Mouse (Mus musculus): Measurements from ENCODE around the gene Vmn2r124.
"Not testable (repeated sequence)": the region's sequence is repeated elsewhere in the genome, so short reads cannot be mapped to it uniquely, and the experiment has no call there.

Gene Vmn2r124

DNA sequence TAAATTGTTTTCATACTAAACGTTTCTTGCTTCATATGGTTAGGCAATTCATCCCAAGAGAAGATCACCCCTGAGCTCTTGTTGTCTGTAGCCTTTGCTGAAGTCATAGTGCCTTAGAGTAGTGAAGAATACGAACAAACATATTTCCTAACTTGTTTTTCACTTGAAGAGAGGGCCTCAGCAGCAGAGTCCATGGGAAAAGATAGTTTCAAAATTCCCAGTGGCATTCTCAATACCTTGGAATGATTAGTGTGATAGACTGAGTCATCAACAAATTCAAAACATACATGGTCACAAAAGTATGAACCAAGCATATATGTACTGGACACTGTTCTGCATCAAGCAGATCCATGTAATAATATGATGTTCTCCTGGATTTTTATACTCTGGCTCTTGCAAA is at the start of gene Vmn2r124:
Gene Vmn2r124, plus strand, starts transcription at position 301 of the 400 bp plus-strand sequence.
- DNase-seq (ENCODE audit: low read depth in 1 of 2, low spot score in 2 of 2), result no peak

DNA sequence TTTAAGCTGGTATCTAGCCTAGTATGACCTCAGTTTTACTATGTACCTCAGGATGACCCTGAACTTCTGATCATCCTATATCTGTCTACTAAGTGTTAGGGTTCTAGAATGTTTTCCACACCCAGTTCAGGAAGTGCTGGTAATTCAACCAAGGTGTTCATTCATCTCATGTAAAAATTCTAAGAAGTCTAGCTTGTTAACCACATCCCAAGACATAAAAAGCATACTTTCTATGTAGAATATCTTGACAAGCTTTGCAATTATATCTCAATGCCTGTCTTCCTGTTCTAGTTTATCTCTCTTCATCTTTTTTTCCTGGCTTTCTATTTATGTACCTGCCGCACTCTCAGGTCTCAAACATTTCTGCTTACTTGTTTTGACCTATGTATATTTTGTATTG is 44.5 kb upstream of the Vmn2r124 start:
- no peak for DNase-seq (ENCODE audit: low read depth in 1 of 2, low spot score in 2 of 2)

DNA sequence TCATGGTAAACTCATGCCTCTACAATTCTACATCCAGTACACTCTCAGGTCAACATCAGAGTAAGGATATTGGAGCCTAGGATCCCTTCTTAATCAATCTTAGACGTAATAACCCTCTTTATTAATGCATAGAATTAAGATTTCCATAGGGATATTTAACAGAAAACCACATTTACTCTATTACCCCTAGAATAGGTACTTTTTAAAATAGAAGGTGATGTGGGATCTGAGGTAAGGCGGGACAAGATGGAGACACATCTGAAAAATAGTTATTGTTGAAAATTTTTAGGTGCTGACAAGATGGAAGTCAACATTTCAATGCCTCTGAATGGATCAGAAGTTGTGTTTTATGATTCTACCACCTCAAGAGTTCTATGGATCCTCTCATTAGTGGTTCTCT is 27.8 kb upstream of the Vmn2r124 start, which contains the start of gene Fpr-rs4:
Gene Fpr-rs4, plus strand, starts transcription at position 301 of the 400 bp plus-strand sequence.
- no peak for DNase-seq (ENCODE audit: low read depth in 1 of 2, low spot score in 2 of 2)

DNA sequence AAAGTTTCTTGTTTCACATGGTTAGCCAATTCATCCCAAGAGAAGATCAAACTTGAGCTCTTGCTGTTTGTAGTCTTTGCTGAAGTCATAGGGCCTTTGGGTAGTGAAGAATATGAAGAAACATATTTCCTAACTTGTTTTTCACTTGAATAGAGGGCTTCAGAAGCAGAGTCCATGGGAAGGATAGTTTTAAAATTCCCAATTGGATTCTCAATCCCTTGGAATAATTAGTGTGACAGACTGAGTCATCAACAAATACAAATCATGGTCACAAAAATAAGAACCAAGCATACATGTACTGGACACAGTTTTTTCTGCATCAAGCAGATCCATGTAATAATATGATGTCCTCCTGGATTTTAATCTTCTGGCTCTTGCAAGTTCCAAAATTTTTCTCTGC is 35.5 kb downstream of the Vmn2r124 start, which contains the start of gene Vmn2r91:
Gene Vmn2r91, plus strand, starts transcription at position 301 of the 400 bp plus-strand sequence.
- DNase-seq (ENCODE audit: low read depth in 1 of 2, low spot score in 2 of 2), result not testable (repeated sequence)

DNA sequence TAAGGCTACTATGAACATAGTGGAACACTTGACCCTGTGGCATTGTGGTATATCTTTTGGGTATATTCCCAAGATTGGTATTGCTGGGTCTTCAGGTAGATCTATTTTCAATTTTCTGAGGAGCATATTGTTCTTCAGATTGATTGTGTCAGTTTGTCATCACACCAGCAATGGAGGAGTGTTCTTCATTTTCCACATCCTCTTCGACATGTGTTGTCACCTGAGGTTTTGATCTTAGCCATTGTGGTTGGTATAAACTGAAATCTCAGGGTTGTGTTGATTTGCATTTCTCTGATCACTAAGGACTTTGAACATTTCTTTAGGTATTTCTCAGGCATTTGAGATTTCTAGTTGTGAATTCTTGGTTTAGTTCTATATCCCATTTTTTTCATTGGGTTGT is 46.4 kb downstream of the Vmn2r124 start:
- DNase-seq (ENCODE audit: low read depth in 1 of 2, low spot score in 2 of 2), result not testable (repeated sequence)

DNA sequence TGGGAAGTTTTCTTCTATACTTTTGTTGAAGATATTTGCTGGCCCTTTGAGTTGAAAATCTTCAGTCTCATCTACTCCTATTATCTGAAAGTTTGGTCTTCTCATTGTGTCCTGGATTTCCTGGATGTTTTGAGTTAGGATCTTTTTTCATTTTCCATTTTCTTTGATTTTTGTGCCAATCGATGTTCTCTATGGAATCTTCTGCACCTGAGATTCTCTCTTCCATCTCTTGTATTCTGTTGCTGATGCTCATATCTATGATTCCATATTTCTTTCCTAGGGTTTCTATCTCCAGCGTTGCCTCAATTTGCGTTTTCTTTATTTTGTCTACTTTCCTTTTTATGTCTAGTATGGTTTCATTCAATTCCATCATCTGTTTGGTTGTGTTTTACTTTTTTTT is 53.0 kb downstream of the Vmn2r124 start:
- DNase-seq (ENCODE audit: low read depth in 1 of 2, low spot score in 2 of 2), result not testable (repeated sequence)
